In genomic region chr3:98422926-98423325, GRCm38 (mm10) we compare ENCODE assay signal across 15 mouse cellular contexts. TPM values are rescaled to one million over a fixed set of nuclear protein-coding genes. Genes with fewer than 3 reads are reported as not detected.
"Had no signal": no experiment of that assay in that cellular context is flagged by ENCODE, and none has a peak within 500 bp of the region (broad histone marks: within the 10 kb centered on the region; RNA-seq: fewer than 3 reads in every experiment).

No protein-coding gene starts in this region.

- H3K9ac ChIP-seq: intestine, embryonic 15.5 days; kidney, embryonic 15.5 days; limb, embryonic 12.5 days; liver, embryonic 13.5 days; liver, postnatal 0 days; midbrain, embryonic 12.5 days had no signal

- H3K4me3 ChIP-seq: intestine, embryonic 15.5 days; kidney, embryonic 15.5 days; layer of hippocampus, adult 2 months; limb, embryonic 12.5 days; liver, embryonic 13.5 days; megakaryocyte, embryonic 14.5 days; midbrain, embryonic 12.5 days had no signal

- H3K36me3 ChIP-seq: intestine, embryonic 15.5 days; liver, embryonic 13.5 days had no signal

- H3K9me3 ChIP-seq: intestine, embryonic 15.5 days; kidney, embryonic 15.5 days; limb, embryonic 12.5 days; liver, embryonic 13.5 days; megakaryocyte, embryonic 14.5 days; midbrain, embryonic 12.5 days had no signal

- H3K27me3 ChIP-seq: intestine, embryonic 15.5 days had no signal

- H3K27ac ChIP-seq: intestine, embryonic 15.5 days; kidney, embryonic 15.5 days; limb, embryonic 12.5 days; liver, embryonic 13.5 days; macrophage; midbrain, embryonic 12.5 days had no signal

- ATAC-seq: intestine, embryonic 15.5 days; liver, postnatal 0 days had no signal

- DNase-seq: kidney, postnatal 4 days; liver; liver, embryonic 13.5 days; liver, postnatal 0 days; right cerebral cortex, postnatal 14 days; thymus, postnatal 4 days had no signal

- H3K4me2 ChIP-seq: intestine, embryonic 15.5 days; kidney, embryonic 15.5 days; limb, embryonic 12.5 days; liver, embryonic 13.5 days; midbrain, embryonic 12.5 days had no signal

RNA-seq across cellular contexts. Expression of gene Gm4450, which starts 34.0 kb away (rescaled TPM):
- polyA plus RNA-seq: intestine, embryonic 15.5 days; liver, embryonic 13.5 days; lung, embryonic 16.5 days; macrophage; midbrain, embryonic 12.5 days; midbrain, postnatal 0 days had no signal
